Mouse (Mus musculus) layer of hippocampus, adult 9-10 months (tissue): ENCODE data around the gene Fancg.

ENCODE experiments used
- DNase-seq: peaks from one replicate; pipeline ENCODE4 v3.0.0; 2022; ENCODE audit warnings: low spot score

Gene Fancg

DNA sequence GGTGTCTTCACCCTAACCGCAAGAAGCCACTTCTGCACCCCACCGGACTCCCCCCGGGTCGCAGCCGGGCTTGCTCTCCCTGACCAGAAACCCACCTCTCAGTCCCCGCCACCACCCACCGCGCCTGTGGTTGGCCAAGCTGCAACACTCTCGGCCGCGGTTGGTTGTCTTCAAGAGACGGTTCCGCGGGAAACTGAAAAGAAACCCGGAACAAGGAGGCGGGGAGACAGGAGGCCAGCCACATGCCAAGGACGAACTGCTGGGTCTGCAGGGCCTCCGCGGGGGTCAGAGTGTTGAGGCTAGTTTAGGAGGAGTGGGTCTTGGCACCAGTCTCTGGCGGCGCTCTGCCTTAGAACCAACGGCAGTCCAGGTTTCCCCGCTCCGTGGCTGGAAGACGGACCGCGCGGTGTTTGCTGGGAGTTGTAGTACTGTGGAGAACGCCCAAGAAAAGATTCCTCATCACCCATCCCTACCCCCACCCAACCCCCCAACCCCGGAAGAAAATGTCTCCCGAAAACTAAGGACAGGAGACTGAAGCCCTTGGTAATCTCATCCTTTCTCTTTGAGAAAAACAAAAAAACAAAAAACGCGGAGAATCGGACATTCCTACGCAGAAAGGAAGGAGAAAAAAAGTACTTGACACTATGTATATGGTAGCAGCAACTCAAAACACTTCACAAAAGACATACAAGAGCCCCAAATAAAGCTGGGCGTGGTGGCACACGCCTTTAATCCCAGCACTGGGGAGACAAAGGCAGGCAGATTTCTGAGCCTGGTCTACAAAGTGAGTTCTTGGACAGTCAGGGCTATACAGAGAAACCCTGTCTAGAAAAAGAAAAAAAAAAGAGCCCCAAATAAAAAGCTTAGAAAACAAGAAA lies at the start of gene Fancg:
Fancg (minus strand) TSS at position 346 of the 878 bp plus-strand sequence.
- DNase-seq = peak; percentile 49

DNA sequence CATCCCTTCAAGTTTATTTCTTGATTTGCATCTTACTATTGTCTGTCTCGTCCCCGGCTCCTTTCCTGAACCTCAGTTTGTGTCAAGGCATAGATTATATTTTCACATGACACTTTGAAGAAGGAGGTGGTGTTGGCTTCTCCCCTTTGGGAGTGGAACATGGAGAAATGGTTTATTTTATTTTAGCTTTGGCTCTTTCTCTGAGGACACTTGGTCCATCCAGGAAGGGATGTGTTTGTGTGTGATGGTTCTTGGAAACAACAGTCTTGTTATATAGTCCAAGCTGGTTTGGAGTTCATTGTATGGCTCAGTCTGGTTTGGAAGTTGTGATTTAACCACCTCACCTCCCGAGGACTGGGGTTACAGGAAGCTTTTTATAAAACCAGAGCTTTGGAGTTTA lies 49.4 kb upstream of the Fancg start:
- no peak for DNase-seq

DNA sequence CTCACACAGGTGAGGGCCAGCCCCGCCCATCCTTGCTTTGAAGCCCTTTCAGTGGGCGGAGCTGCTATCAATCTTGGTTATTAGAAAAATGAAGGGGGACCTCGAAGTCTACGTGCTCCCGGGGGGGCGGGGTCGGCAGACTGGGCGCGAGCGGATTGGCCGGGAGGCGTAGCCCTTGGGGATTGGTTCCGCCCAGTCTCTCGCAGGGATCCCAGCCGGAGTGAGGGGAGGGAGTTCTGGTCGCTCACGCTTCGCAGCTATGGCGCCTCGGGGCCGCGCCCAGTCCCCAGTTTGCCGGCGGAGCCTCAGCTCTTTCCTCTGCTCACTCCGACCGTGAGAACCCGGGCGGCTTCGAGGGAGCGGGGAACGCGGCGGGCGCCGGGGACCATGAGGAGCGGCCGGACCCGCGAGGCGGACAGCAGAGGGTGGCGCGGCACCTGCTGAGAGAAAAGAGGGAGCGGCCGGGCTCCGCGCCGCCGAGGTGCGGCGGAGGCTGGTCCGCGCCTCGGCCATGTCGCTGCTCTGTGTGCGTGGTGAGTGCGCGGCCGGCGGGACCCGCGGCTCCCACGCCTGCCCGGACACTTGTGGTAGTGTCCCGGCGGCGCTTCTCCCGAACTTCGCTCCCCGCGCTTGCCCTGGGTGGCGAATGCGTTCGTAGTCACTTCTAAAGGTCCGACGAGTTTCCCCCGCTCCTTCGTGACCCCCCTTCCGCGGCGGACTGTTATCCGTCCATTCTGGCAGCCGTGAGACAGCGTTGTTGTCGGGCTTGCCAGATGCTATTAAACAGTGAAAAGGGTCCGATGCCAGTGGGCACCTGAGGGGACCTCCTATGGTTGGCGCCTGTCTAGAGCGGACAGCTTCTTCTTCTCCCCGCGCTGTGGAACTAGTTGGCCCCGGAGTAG lies 48.7 kb upstream of the Fancg start, which contains the start of gene Unc13b:
Unc13b (plus strand) TSS at position 201 of the 902 bp plus-strand sequence.
- no peak for DNase-seq

DNA sequence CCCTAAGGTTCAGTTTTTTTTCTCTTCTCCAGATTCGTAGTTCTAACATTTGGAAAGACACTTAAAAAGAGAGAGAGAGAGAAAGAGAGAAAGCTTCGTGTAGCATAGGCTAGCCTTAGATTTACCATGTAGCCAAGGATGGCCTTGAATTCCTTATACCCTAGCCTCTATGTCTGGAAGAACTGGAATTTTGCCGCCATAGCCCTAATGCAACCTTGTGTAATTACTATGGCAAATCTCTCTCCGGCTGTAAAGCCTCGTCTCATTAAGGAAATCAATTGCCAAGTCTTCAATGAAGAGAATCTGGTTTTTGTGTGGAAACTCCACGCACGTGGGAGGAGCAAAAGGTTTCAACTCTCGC lies 48.1 kb upstream of the Fancg start:
- DNase-seq = no peak

DNA sequence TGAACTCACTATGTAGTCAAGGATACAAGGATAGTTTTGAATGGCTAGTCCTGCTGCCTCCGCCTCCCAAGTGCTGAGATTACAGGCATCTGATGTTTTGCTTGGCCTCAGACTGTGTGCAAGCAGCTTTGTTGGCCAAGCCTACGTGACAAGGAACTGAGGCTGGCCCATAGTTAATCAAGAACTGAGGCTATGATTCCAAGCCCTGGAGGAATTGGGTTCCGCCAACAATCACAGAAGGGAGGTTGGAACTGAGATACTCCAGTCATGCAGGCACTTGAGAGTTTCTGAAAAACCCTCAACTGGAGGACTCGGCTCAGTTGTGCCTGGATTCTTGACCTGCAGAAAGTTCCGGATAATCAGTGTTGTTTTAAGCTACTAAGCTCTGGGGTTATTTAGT lies 47.3 kb upstream of the Fancg start:
- no peak for DNase-seq

DNA sequence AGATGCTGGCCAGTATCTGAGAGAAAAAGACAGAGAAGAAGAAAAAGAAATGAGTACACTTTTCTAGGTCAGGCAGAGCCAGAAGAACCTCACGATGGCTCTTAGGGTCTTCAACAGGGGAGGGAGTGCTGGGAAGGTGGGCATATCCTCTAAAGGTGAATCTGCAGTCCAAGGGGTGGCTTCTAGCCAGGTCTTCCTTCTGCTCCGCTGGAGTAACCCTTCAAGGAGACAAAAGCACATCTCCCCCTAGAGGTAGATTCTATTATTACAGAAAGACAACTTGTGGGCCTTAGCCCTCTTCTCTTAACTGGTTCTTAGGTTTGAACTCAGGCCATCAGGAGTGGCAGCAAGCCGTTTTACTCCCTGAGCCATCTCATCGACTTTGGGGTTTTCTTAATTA lies 42.3 kb upstream of the Fancg start:
- no peak for DNase-seq

DNA sequence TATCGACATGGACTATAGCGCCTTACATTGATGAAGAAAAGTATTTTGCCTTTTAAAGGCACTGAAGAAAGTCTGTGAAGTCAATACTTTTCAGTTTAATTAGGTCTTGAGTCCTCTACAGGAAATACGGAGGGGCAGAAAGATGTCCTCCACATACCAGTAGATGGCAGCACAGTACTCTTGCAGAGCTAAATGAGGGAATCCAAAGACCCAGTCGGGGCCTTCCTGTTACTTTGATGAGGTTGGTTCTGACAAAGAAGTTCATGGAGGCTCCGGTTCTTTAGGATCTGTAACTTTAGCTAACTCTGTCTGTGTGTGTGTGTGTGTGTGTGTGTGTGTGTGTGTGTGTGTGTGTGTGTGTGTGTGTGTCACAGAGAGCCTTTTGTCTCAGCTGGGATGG lies 36.9 kb upstream of the Fancg start:
- peak; percentile 90 for DNase-seq

DNA sequence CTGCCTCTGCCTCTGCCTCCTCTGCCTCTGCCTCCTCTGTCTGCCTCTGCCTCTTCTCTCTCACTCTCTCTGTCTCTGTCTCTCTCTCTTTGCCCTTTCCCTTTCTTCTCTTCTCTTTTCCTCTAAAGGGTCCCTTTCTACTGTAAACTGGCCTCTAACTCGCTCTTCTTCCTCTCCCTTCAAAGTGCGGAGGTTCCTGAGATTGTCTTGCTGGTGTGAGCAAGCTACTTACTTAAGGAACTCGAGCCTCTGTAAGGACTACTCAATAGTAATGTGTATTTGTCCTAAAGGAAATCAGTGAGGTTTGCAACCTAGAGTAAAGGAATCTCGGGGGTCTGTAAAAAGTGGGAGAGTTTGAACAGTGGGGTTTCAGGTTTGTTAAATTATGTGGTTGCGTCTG lies 36.3 kb upstream of the Fancg start:
- DNase-seq = no peak

DNA sequence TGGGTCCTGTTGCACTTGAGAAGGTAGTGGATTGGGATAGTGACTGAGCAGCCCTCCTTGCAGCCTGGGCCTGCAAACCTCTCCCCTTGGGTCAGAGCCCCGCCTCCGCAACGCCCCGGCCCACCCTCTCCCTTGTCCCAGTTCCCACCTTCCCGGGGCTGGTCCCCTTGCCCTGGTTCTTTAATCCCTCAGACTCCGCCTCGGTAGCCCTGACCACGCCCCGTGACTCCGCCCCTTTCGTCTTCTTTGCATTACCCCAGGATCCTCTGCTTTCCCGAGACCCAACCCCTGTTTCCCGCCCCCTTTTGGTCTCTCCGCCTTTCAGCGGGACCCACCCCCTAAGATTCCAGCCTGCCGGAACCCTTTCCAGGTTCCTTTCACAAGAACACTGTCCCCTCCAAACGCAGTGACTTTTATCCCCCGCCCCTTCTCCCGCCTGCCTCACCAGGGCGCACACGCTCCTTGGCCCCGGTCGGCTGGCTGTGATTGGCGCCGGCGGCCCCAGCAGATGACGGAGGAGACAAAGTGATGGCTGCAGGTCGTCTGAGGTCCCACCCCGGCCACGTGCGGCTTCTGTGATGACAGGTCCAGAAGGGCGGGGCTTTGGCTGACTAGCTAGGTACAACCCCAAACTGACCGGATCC lies 35.5 kb upstream of the Fancg start, which contains the start of gene Fam214b:
Fam214b (minus strand) TSS at position 562 of the 644 bp plus-strand sequence.
- peak; percentile 85 for DNase-seq

DNA sequence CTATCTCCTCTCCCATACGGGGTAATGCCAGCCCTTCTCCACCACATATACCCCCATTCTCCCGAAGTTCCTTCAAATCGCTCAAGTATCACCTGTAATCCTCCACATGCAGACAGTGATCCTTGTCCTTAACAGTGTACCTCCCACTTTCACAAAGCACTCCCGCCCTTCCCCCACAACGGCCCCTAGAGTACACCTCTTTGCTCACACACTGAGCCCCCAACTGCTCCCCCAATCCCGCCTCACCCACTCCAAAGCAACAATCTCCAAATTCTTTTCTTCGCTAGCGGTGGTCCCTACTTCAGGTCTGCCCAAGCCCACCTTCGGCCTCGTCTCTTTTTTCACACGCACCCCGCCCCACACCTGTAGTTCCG lies 35.0 kb upstream of the Fancg start:
- no peak for DNase-seq

DNA sequence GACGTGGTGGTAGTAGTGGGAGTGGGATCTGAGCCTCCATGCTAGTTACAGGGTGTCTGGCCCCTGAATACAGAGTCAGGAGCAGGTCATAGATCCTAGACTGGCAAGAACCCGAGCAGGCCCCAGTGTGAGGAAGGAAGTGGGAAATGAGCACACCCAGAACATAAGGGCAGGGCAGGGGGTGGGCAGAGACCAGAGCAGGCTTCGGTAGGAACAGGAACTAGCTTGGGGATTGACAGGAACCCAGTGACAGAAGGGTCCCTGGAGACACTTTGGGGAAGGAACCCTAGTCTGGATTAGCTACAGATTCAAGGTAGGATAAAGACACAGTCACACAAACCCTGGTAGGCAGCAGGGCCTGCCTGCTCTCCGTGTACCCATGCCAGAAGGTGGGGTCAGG lies 34.4 kb upstream of the Fancg start:
- no peak for DNase-seq

DNA sequence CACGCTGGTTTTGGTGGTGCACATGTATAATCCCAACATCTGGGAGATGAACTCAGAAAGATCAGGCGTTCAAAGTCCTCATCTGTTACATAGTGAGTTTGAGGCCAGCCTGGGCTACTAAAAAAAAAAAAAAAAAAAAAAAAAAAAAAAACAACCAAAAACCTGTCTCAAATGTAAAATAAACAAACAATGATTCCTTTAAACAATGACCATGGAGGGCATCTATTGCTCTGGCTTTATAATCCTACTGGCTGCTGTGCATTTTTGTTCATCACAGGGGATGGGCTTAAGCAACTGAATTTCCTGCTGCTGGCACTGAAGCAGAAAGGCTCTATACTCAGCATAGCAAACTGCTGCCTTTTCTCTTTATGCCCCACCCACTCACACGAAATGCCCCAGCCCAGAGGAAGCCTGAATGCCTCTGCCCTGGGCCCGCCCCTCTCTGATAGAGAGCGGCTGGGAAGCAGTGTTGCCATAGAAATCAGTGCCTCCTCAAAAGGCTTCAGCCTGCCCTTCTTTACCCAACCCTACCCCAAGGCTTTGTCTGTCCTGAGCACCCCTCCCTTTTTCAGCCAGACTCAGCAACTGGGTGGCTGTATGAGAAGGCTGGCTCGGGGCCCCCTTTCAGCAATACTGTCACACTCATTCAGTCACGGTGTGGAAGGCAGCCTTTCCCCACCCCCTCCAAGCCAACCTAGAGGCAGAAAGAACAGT lies 33.5 kb upstream of the Fancg start:
- no peak for DNase-seq

DNA sequence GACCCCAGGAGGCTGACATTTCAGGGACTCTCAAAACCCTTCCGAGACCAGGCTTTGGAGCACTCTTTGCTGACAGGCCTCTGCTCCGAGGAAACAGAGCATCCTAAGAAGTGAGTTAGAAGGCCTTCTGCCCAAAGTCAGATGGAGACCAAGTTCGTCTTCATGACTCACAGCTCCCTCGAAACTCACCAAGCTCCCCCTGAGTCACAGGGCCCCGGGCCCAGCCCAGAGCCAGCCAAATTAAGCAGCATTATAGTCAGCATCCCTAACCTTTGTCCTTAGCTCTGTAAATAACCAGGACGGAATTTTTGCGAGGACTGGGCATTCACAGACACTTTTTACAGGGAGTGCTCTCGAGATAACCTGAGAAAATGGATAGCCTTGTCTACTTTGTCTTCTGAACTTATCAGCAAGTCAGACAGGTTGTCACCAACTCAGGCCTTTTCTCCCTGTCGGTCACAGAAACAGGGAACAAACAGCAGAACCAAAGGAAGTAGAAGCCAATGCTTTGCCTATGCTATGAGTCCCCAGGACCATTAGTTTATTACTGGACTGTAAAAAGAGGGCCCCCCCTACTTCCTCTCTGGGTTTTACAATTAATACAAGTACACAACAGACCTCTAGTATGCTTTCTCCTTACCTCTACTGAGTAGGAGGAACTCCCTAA lies 30.7 kb upstream of the Fancg start:
- no peak for DNase-seq

DNA sequence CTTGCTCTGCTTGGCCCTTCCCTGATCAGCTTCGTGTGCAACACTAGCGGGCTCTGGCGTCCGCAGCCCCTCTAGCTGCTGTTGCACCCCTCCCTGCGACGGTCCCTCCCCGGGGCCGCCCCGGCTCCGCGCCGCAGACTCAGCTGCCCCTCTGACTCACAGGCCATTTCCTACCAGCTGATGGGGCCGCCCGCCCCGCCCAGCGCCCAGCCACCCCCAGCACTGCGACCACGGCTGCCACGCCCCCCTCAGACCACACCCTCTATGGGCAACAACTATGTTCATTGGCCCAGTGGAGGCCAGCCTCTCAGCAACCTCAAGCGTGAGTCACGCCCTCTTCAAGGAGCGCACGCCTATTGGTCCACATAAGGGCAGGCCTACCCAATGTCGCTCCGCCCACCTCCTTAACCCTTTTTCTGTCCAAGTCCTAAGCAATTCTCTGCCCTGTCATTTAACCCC lies 29.8 kb upstream of the Fancg start:
- DNase-seq = peak; percentile 80

DNA sequence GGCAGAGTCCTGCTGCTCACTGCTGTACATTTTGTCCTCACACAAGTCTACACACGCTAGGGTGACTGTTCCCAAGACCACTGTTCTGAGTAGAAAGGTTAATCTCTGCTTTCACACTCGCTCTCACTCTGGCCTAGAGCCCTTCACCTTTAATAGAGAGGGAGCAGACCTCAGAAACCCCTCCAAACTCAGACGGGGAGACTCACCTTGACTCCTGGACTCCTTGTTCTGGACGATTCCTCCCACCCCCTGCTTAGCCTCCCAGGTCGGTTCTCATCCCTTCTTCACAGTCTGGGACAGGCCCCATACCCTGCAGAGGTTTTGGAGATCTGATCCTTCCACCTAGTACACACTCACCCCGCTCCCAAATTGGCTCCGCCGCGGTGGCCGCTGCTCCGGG lies 29.3 kb upstream of the Fancg start:
- DNase-seq = no peak

DNA sequence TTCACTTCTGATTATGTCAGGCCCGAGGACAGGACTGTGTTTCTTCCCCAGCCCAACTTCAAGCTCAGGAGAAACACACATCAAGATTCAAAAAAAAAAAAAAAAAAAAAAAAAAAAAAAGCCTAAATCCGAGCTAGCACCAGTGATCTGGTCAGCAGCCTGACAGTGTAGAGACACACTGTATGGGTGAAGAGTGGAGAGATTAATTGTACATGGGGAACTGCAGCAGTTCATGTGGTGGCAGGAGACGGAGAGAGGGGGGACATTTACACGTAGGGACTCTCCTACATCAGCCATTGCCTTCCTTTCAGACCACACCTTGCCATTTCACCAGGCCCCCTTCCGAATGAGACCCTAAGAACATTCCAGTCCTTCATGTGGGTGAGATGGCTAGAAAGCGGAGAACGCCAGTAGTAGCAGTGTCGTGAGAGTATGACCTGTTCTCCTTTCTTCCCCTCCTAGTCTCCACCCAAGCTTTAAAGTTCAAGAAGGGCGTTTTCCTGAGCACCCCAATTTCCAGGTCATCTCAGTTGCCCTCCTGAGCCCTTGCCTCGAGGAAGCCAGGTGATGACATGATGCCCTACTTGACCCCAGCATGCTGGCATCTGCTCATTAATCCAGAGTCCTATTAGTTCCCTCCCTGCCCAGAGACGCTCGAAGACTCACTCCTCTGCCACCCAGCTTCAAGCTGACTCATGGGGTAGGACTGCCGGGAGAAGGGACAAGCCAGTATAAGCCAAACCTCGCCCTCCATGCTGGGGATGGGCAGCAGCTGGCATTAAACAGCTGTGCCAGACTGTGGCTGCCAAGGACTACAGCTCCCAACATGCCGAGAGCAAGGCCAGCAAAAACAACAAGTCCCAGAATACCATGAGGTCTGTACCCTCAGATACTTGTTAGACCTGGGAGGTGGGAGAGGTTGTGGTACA lies 28.5 kb upstream of the Fancg start:
- no peak for DNase-seq

DNA sequence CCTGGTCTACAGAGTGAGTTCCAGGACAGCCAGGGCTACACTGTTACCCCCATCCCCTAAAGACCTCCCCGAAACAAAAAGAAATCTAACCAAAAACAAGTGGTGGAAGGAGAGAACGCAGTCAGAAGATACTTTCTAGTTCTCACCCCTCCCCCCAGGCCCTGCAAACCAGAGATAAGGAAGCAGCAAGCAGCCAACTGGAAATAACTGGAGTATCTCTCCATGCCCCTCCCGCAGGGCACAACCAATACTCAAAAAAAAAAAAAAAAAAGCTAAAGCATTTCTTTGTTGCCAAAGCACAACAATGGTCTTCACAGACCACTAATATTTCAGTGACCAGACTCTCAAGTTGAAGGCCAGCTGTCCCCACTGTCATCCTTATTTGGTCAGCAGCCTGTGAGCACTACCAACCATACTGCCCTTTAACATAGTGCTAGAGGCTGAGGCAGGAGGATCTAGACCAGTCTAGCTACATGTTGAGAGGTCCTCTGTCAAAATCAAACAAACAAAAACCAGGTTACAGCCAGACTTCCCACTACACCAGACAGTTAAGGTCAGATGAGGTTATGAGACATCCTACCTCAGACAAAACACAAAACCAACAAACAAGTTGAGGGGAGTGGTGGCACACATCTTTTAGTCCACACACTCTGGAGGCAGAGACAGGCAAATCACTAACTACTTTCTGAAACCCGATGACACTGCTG lies 27.7 kb upstream of the Fancg start:
- DNase-seq = no peak

DNA sequence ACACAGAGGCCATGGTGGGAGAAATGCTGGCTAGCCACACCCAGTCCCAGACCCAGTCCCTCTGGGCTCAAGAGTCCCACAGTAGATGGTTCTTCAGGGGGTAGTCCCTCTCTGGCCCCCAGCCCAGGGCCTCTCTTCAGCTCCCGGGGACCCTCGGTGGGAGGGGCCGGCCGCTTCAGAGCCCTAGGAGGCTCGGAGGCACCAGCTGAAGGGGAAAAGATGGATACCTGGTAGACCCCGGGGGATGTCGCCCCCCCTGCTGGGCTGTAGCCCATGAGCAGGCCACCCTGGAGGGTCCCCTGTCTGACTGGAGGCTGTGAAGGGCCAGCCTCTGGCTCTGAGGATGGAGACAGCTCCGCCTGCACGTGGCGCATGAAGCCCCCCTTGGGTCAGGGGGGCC lies 26.1 kb upstream of the Fancg start:
- DNase-seq = no peak

DNA sequence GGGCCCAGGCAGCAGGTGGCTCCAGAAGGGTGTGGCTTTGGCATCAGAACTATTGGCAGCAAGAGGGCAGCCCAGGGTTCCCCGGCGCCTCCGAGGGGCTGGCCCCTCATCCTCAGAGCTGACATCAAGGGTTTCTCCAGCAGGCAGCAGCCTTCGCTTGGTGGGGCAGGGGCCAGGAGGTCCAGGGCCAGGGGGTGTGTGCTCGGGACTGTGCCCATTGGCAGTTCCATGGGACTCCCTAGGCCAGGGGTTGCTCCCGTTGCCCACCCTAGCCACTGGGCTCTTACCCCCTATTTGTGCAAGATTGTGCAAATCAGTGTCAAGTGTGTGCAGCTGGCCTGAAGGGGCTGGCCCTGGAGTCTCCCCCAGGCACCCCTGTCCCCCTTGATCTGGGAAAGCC lies 25.5 kb upstream of the Fancg start:
- DNase-seq = no peak
